Mouse (Mus musculus): ENCODE results near the gene Hipk1. TPM values are rescaled to one million over a fixed set of nuclear protein-coding genes. Genes with fewer than 3 reads are reported as not detected.
A peak's percentile ranks its signal among the peaks of the same experiment; 100 is the strongest.
"Not testable (repeated sequence)": the region's sequence is repeated elsewhere in the genome, so short reads cannot be mapped to it uniquely, and the experiment has no call there.

Gene Hipk1
- polyA plus RNA-seq, 1 experiment from 2014 or later, result 16.3 TPM

DNA sequence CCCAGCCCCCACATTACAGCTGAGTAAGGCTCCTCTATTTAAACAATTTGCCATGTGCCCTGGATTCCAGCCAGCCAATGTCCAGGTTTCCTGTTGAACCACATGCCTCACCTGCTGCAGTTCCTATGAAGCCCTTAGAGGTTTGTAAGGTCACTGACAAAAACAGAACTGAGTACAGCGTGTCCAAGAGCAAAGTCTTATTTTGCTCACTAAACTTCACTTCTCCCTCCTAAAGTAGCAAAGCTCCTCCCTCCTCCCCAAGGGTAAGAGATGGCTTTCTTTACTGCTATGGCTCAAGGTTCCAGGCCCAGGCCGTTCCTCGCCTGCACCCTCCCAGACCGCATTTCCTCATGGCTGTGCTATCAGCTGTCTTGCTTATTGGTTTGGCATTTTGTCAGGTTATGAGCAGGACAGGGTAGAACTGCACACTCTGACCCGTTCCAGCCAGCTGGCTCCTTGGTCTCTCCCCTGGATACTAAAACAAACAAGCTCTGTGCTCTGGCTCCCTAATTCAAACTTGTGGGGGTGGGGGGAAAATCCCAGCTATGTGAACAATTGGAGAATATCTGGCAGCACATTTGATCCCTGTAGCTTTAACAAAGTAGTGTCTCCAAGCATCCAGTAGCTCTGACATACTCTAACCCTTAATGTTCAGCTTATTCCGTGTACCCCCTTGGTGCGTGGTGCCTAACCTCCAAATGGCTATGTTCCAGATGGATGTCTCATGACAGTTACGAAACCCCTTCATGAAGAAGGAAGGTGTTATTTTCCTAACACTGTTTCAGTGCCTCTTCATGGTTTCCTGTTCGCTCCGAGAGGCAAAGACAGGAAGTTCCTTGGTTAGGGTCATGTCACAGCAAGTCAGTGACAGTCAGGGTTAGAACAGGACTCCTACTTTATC is 10.5 kb upstream of the Hipk1 start:
- H3K9me3 ChIP-seq (ENCODE audit: control insufficient read depth, low read length), result no peaks in the 10 kb centered on the region
- H3K36me3 ChIP-seq (replicated peaks; ENCODE audit: control insufficient read depth, insufficient read depth), result peaks cover 38% of the 10 kb centered on the region
- H3K4me2 ChIP-seq (replicated peaks), result no peak overlapping the region
- ATAC-seq (ENCODE audit: low FRiP score) (no peak), DNase-seq (ENCODE audit: low spot score) (no peak)
- H3K9ac ChIP-seq, result no peak overlapping the region
- 79% methylated on average over 10 of the region's 10 CpGs for WGBS
- H3K4me1 ChIP-seq (replicated peaks; ENCODE audit: control insufficient read depth, insufficient read depth, low read length), result no peaks in the 10 kb centered on the region
- H3K27ac ChIP-seq, result no peak overlapping the region
- no peaks in the 10 kb centered on the region for H3K27me3 ChIP-seq (ENCODE audit: control insufficient read depth, insufficient read depth, low read length)
- H3K4me3 ChIP-seq (replicated peaks; ENCODE audit: low read length), result no peak overlapping the region

DNA sequence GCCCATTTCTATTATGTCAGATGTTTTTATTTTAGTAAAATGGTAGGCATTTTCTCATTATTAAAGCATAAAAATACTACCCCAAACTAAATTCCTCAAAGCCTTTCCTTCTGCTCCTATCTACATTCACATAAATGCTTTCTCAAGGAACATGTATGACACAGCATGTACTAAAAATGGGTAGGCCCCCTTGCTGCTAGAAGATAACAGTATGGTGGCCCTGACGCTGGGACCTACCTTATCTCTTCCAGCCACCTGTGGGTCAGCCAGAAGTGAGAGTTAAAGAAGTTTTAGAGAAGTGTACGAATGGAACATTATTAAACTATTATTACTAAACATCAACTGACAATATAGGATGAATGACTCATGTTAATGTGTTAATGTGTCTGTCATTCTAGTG is 8.1 kb upstream of the Hipk1 start:
- DNase-seq (ENCODE audit: low spot score) (no peak), ATAC-seq (ENCODE audit: low FRiP score) (no peak)
- no peak overlapping the region for H3K4me3 ChIP-seq (replicated peaks; ENCODE audit: low read length)
- H3K9me3 ChIP-seq (ENCODE audit: control insufficient read depth, low read length), result no peaks in the 10 kb centered on the region
- no peaks in the 10 kb centered on the region for H3K27me3 ChIP-seq (ENCODE audit: control insufficient read depth, insufficient read depth, low read length)
- no peak overlapping the region for H3K9ac ChIP-seq
- no peaks in the 10 kb centered on the region for H3K4me1 ChIP-seq (replicated peaks; ENCODE audit: control insufficient read depth, insufficient read depth, low read length)
- no peak overlapping the region for H3K4me2 ChIP-seq (replicated peaks)
- peaks cover 26% of the 10 kb centered on the region for H3K36me3 ChIP-seq (replicated peaks; ENCODE audit: control insufficient read depth, insufficient read depth)
- 79% methylated on average over 2 of the region's 2 CpGs for WGBS
- H3K27ac ChIP-seq, result no peak overlapping the region

DNA sequence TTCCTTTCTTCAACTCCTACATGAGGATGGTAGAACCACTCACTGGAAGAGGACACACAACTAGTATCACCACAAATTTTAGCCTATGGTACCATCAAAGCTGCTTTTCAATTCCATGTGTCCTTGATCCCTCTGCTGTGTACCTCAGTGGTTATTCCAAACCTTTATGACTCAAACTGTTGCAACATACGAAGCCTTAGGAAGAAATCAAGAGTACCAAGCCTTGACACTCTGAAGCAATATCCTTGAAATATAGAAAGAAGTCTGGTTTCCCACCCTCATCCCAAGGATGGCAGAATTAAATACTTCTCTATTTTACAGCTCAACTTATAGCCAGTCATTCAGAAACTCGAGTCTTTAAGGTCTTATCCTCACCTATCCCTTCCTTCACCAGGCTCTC is 5.0 kb upstream of the Hipk1 start:
- no peaks in the 10 kb centered on the region for H3K4me1 ChIP-seq (replicated peaks; ENCODE audit: control insufficient read depth, insufficient read depth, low read length)
- WGBS, result 69% methylated on average over 2 of the region's 2 CpGs
- H3K36me3 ChIP-seq (replicated peaks; ENCODE audit: control insufficient read depth, insufficient read depth), result no peaks in the 10 kb centered on the region
- H3K27ac ChIP-seq, result no peak overlapping the region
- H3K4me3 ChIP-seq (replicated peaks; ENCODE audit: low read length), result no peak overlapping the region
- no peak overlapping the region for H3K4me2 ChIP-seq (replicated peaks)
- H3K27me3 ChIP-seq (ENCODE audit: control insufficient read depth, insufficient read depth, low read length), result no peaks in the 10 kb centered on the region
- ATAC-seq (ENCODE audit: low FRiP score), result no peak
- H3K9me3 ChIP-seq (ENCODE audit: control insufficient read depth, low read length), result no peaks in the 10 kb centered on the region
- H3K9ac ChIP-seq, result no peak overlapping the region
- DNase-seq (ENCODE audit: low spot score), result no peak

DNA sequence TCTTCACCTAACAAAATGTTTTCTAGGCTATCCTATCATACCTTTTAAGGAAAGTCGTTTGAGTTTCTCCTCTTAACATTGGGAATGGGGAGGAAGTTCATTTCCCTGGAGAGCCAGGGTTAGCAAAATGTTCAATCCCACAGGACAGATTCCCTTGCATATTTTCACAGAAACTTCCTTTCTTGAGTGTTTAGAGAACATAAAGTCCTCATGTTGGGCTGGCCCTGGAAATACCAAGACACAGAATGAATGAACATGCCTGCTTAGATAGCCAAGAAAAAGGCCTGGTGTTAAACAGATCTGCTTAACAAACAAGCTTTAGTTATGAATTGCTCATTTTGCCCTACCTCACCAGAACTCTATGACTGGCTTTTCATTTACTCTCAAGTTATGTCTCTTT is 1.2 kb upstream of the Hipk1 start:
- peaks cover 20% of the 10 kb centered on the region for H3K4me1 ChIP-seq (replicated peaks; ENCODE audit: control insufficient read depth, insufficient read depth, low read length)
- H3K4me3 ChIP-seq (replicated peaks; ENCODE audit: low read length), result no peak overlapping the region
- H3K36me3 ChIP-seq (replicated peaks; ENCODE audit: control insufficient read depth, insufficient read depth), result no peaks in the 10 kb centered on the region
- ATAC-seq (ENCODE audit: low FRiP score) (no peak), DNase-seq (ENCODE audit: low spot score) (no peak)
- no peaks in the 10 kb centered on the region for H3K27me3 ChIP-seq (ENCODE audit: control insufficient read depth, insufficient read depth, low read length)
- H3K9ac ChIP-seq, result no peak overlapping the region
- no peaks in the 10 kb centered on the region for H3K9me3 ChIP-seq (ENCODE audit: control insufficient read depth, low read length)
- 79% methylated on average over 1 of the region's 1 CpGs for WGBS
- H3K27ac ChIP-seq, result no peak overlapping the region
- no peak overlapping the region for H3K4me2 ChIP-seq (replicated peaks)

DNA sequence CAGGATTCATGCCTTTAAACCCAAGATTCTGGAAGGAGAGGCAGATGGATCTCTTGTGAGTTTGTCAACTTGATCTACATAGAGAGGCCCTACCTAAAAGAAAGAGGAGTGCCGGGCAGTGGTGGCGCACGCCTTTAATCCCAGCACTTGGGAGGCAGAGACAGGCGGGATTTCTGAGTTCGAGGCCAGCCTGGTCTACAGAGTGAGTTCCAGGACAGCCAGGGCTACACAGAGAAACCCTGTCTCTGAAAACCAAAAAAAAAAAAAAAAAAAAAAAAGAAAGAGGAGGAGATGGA is 696 bp upstream of the Hipk1 start:
- WGBS, result 80% methylated on average over 5 of the region's 5 CpGs
- Histone ChIP-seq H3K4me1 (replicated peaks; ENCODE audit: control insufficient read depth, insufficient read depth, low read length) (peaks cover 20% of the 10 kb centered on the region), H3K4me3 (replicated peaks; ENCODE audit: low read length) (peak overlapping the region; percentile 90; the same call in 1 of the 2 replicates), H3K4me2 (replicated peaks) (peak overlapping the region; percentile 66), H3K9ac (peak overlapping the region; percentile 91)
- H3K9me3 ChIP-seq (ENCODE audit: control insufficient read depth, low read length); ATAC-seq (ENCODE audit: low FRiP score); H3K27ac ChIP-seq; DNase-seq (ENCODE audit: low spot score); H3K36me3 ChIP-seq (replicated peaks; ENCODE audit: control insufficient read depth, insufficient read depth); H3K27me3 ChIP-seq (ENCODE audit: control insufficient read depth, insufficient read depth, low read length): not testable (repeated sequence)

DNA sequence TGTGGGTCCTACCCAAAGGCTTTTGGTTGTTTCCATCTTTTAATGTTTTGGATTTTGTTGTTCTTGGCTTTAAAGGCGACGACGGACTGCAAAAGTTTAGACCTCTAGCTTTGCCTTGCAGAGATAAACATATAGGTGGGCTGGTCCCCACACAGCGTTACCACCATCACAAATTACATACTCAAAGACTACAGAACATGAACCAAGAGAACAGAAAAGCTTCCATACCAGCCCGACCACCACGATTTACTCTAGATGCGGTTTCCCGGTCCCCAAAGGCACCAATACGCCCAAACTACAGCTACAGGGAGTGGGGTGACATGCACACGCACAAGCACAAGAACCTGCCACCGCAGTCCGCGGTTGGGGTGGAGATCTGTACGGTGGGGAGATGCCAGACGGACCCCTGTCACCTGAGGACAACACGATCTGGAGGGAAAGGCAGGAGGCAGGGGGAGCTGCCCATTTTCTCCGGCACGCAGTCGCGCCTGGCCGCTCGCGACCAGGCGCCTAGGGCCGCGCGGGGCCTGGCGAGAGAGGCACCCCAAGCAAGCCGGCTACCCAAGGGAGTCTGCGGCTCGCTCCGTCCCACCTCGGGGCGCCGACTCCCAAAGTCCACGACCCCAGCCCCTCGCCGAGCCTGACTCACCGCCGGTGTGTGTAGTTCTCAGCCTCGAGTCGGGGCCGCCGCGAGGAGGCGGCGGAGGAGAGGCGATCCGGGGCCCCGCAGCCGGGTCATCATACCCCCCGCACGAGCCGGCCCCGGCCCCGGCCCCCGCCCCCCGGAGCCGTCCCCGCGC is 817 bp downstream of the Hipk1 start:
- Histone ChIP-seq H3K9me3 (ENCODE audit: control insufficient read depth, low read length) (no peaks in the 10 kb centered on the region), H3K27me3 (ENCODE audit: control insufficient read depth, insufficient read depth, low read length) (no peaks in the 10 kb centered on the region), H3K4me2 (replicated peaks) (peak overlapping the region; percentile 89), H3K9ac (peak overlapping the region; percentile 91), H3K27ac (peak overlapping the region; percentile 92), H3K4me3 (replicated peaks; ENCODE audit: low read length) (peak overlapping the region; percentile 90), H3K4me1 (replicated peaks; ENCODE audit: control insufficient read depth, insufficient read depth, low read length) (peaks cover 20% of the 10 kb centered on the region), H3K36me3 (replicated peaks; ENCODE audit: control insufficient read depth, insufficient read depth) (no peaks in the 10 kb centered on the region)
- DNase-seq (ENCODE audit: low spot score) (no peak), ATAC-seq (ENCODE audit: low FRiP score) (peak; percentile 78)
- WGBS, result under 1% methylated on average over 51 of the region's 61 CpGs

DNA sequence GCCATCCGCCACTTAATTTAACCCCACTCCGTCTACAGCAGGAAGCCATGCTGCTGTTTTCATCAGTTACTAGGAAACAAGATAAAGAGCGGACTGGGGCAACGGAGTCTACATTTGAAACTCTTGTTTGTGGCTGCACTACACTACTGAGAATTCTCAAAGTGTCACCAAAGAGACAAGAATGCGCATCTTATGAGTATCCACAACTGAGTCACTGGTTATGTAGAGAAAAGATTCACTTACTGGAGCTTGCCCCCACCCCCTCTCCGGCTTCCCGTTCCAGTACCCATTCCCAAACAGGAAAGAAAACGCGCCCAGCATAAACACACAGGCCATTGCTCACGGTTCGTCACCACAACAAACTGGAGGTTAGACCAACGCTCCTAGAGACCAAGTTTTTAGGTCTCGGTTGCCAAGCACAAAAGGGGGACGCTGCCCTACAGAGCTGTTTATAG is 1.4 kb downstream of the Hipk1 start:
- Histone ChIP-seq H3K9ac (peak overlapping the region; percentile 91), H3K4me3 (replicated peaks; ENCODE audit: low read length) (peak overlapping the region; percentile 90), H3K4me2 (replicated peaks) (peak overlapping the region; percentile 89), H3K27ac (peak overlapping the region; percentile 92), H3K9me3 (ENCODE audit: control insufficient read depth, low read length) (no peaks in the 10 kb centered on the region), H3K27me3 (ENCODE audit: control insufficient read depth, insufficient read depth, low read length) (no peaks in the 10 kb centered on the region), H3K4me1 (replicated peaks; ENCODE audit: control insufficient read depth, insufficient read depth, low read length) (peaks cover 20% of the 10 kb centered on the region), H3K36me3 (replicated peaks; ENCODE audit: control insufficient read depth, insufficient read depth) (no peaks in the 10 kb centered on the region)
- DNase-seq (ENCODE audit: low spot score) (peak; percentile 30), ATAC-seq (ENCODE audit: low FRiP score) (no peak)
- 1% methylated on average over 14 of the region's 14 CpGs for WGBS

DNA sequence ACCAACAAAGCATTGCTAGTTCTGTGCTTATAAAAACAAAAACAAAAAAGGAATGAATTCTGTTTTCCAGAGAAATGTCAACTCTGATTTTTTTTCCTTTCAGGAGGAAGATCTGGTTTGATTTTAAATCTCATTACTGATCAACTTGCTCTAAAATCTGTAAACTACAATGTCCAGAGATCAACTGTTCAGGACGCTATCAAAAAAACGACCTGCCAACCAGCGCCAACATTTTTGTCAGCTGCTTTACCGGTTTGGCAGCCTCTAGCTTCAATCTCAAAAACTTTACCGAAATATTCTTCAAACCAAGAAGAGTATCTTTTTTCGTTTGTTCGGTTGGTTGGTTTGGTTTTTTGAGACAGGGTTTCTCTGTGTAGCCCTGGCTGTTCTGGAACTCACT is 2.3 kb downstream of the Hipk1 start:
- ATAC-seq (ENCODE audit: low FRiP score) (no peak), DNase-seq (ENCODE audit: low spot score) (no peak)
- Histone ChIP-seq H3K27ac (no peak overlapping the region), H3K4me1 (replicated peaks; ENCODE audit: control insufficient read depth, insufficient read depth, low read length) (peaks cover 20% of the 10 kb centered on the region), H3K4me2 (replicated peaks) (peak overlapping the region; percentile 89), H3K9ac (0 out of 2 replicates have a peak overlapping the region, but pooled peaks have one; percentile 11), H3K36me3 (replicated peaks; ENCODE audit: control insufficient read depth, insufficient read depth) (no peaks in the 10 kb centered on the region), H3K4me3 (replicated peaks; ENCODE audit: low read length) (peak overlapping the region; percentile 90; the same call in 1 of the 2 replicates), H3K9me3 (ENCODE audit: control insufficient read depth, low read length) (no peaks in the 10 kb centered on the region), H3K27me3 (ENCODE audit: control insufficient read depth, insufficient read depth, low read length) (no peaks in the 10 kb centered on the region)
- WGBS, result 89% methylated on average over 7 of the region's 7 CpGs

DNA sequence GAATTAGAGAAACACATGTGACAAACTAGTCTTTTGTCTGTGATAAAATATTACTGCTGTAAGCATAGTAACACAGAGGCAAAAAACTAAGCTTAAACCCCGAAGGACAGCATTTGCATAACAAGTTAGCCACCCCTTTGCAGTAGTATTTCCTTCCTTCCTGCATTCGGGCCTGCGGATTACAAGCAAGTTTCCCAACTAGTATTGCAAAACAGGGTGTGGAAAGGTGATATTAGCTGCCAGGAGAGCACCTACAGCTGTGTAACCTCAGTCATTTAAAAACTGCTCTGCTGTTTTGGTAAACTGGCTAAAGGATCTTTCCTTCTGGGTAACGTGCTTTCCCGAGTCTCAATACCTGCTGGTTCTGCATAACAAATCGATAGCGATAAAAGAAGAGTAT is 4.1 kb downstream of the Hipk1 start:
- 68% methylated on average over 7 of the region's 7 CpGs for WGBS

More for the DNA sequence above, 4.1 kb downstream of the Hipk1 start:
- peaks cover 20% of the 10 kb centered on the region for H3K4me1 ChIP-seq (replicated peaks; ENCODE audit: control insufficient read depth, insufficient read depth, low read length)
- H3K4me2 ChIP-seq (replicated peaks), result no peak overlapping the region
- H3K27me3 ChIP-seq (ENCODE audit: control insufficient read depth, insufficient read depth, low read length), result no peaks in the 10 kb centered on the region
- no peak overlapping the region for H3K9ac ChIP-seq
- H3K27ac ChIP-seq, result no peak overlapping the region
- H3K4me3 ChIP-seq (replicated peaks; ENCODE audit: low read length), result no peak overlapping the region
- ATAC-seq (ENCODE audit: low FRiP score), result no peak
- no peak for DNase-seq (ENCODE audit: low spot score)
- no peaks in the 10 kb centered on the region for H3K36me3 ChIP-seq (replicated peaks; ENCODE audit: control insufficient read depth, insufficient read depth)
- no peaks in the 10 kb centered on the region for H3K9me3 ChIP-seq (ENCODE audit: control insufficient read depth, low read length)
